Mouse (Mus musculus) erythroblast, embryonic 14.5 days (primary cell): ENCODE data around the gene Gclc.

Experiments
- GATA1 ChIP-seq: IDR thresholded peaks from 2 replicates; pipeline ENCODE4 v1.6.1; 2012; ENCODE audit warnings: low read length, inconsistent platforms, mixed read lengths
- TAL1 ChIP-seq: IDR thresholded peaks from 3 replicates; pipeline ENCODE4 v1.6.1; 2012; ENCODE audit warnings: low read length, inconsistent platforms, mixed read lengths

DNA sequence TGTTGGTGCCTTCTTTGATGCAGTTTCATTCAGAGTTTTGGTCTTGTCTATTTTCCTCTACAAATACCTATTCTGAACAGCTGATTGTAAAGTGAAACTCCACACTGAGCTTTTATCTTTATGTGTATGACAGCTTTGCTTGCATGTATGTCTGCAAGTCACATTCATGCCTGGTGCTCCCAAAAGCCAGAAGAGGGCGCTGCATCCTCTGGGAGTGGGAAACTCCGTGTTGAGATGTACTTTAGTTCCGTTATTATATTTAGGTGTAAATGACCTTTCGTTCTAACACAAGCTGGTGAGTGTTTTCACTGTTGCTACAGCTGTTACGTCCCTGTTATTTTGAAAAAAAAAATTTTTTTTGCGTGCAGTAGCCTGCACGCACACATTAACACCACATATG, 48.1 kb downstream of the Gclc start:
- TF ChIP-seq GATA1, result no peak
- no peak for TF ChIP-seq TAL1
